Comparison of ENCODE assay signal across 26 mouse cellular contexts in the genomic region with DNA sequence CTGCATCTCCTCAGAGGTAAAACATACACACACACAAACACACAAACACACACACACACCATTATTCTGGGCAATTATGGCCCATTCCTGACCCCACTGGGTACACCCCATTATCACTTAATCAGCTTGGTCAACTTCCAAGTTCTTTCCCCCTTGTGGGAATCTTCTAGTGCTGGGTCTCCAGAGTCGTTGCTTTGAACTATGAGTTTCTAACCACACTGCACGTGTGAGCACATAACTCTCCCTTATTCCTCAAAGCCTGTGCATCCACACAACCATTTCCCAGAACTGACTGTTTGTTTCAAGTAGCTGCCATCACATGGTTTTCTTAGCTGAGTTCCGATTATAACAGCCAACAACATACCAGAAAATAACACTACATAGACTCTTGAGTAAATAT. TPM values are rescaled to one million over a fixed set of nuclear protein-coding genes. Genes with fewer than 3 reads are reported as not detected.
"Had no signal": no experiment of that assay in that cellular context is flagged by ENCODE, and none has a peak within 500 bp of the region (broad histone marks: within the 10 kb centered on the region; RNA-seq: fewer than 3 reads in every experiment).

No protein-coding gene starts in this region.

- H3K9ac ChIP-seq: limb, embryonic 13.5 days; liver, embryonic 12.5 days; liver, embryonic 15.5 days; midbrain, embryonic 12.5 days; midbrain, embryonic 15.5 days; neural tube, embryonic 12.5 days; neural tube, embryonic 15.5 days; stomach, embryonic 15.5 days had no signal

- H3K27me3 ChIP-seq: limb, embryonic 13.5 days; liver, embryonic 12.5 days; liver, embryonic 15.5 days; midbrain, embryonic 12.5 days; midbrain, embryonic 15.5 days; neural tube, embryonic 12.5 days; neural tube, embryonic 15.5 days; stomach, embryonic 15.5 days had no signal

- H3K36me3 ChIP-seq: limb, embryonic 10.5 days; limb, embryonic 13.5 days; liver, embryonic 12.5 days; liver, embryonic 15.5 days; midbrain, embryonic 12.5 days; midbrain, embryonic 15.5 days; neural tube, embryonic 12.5 days; neural tube, embryonic 15.5 days; stomach, embryonic 15.5 days had no signal

- H3K9me3 ChIP-seq: limb, embryonic 10.5 days; liver, embryonic 12.5 days; liver, embryonic 15.5 days; midbrain, embryonic 12.5 days; midbrain, embryonic 15.5 days; stomach, embryonic 15.5 days had no signal

- H3K27ac ChIP-seq: kidney, postnatal 0 days; limb, embryonic 10.5 days; limb, embryonic 13.5 days; liver, embryonic 12.5 days; liver, embryonic 15.5 days; macrophage; midbrain, embryonic 12.5 days; midbrain, embryonic 15.5 days; neural tube, embryonic 12.5 days; neural tube, embryonic 15.5 days; stomach, embryonic 15.5 days had no signal

- H3K4me3 ChIP-seq: limb, embryonic 10.5 days; limb, embryonic 13.5 days; liver, embryonic 12.5 days; liver, embryonic 15.5 days; midbrain, embryonic 12.5 days; midbrain, embryonic 15.5 days; neural tube, embryonic 12.5 days; neural tube, embryonic 15.5 days; stomach, embryonic 15.5 days had no signal

- ATAC-seq: intestine, postnatal 0 days; liver, embryonic 12.5 days; midbrain, embryonic 15.5 days had no signal

- H3K4me1 ChIP-seq: limb, embryonic 10.5 days; limb, embryonic 13.5 days; liver, embryonic 12.5 days; liver, embryonic 15.5 days; midbrain, embryonic 12.5 days; midbrain, embryonic 15.5 days; neural tube, embryonic 12.5 days; neural tube, embryonic 15.5 days; stomach, embryonic 15.5 days had no signal

- H3K4me2 ChIP-seq: limb, embryonic 13.5 days; liver, embryonic 12.5 days; liver, embryonic 15.5 days; midbrain, embryonic 12.5 days; midbrain, embryonic 15.5 days; neural tube, embryonic 12.5 days; neural tube, embryonic 15.5 days; stomach, embryonic 15.5 days had no signal

- DNase-seq: kidney, adult 2 months; kidney, postnatal 36 days; liver; right cerebral cortex, adult 18-20 months; right cerebral cortex, postnatal 25 days; spleen, adult 18-20 months; thymus, postnatal 25 days had no signal

RNA-seq across cellular contexts. Expression of a gene that starts 15.1 kb away (rescaled TPM):
- total RNA-seq: layer of hippocampus, adult 8-10 months; layer of hippocampus, postnatal 14 days; left cerebral cortex, postnatal 25 days; megakaryocyte, adult 5-6 weeks had no signal
- polyA plus RNA-seq: intestine, embryonic 14.5 days; intestine, postnatal 0 days; kidney, adult 2 months; kidney, embryonic 14.5 days; kidney, postnatal 0 days; limb, embryonic 10.5 days; limb, embryonic 13.5 days; liver, embryonic 12.5 days; liver, embryonic 15.5 days; macrophage; midbrain, embryonic 12.5 days; midbrain, embryonic 15.5 days; neural tube, embryonic 12.5 days; neural tube, embryonic 15.5 days; stomach, embryonic 15.5 days; thymus, postnatal 0 days had no signal
